Mouse (Mus musculus) liver, embryonic 14 days (tissue): Measurements from ENCODE around the gene Olfr773. TPM values are rescaled to one million over a fixed set of nuclear protein-coding genes. Genes with fewer than 3 reads are reported as not detected.

Experiments
- polyA plus RNA-seq: library from polyadenylated mRNA; depleted of rRNA; stranded (reverse); fragments of >200 nt; gene quantifications from 2 replicates; pipeline ENCODE4 v1.2.3, GENCODE M21; 2012; rRNA removed

Gene Olfr773
- polyA plus RNA-seq, result not detected in 2 replicates

GRCm38 (mm10) chr10:129187319-129187718 is at the start of gene Olfr773:
Olfr773 (minus strand) TSS chr10:129187419.

GRCm38 (mm10) chr10:129235904-129236303 is 48.7 kb upstream of the Olfr773 start, which contains the start of gene Olfr774:
Olfr774 (plus strand) TSS chr10:129236204.

GRCm38 (mm10) chr10:129177821-129178220 is 9.4 kb downstream of the Olfr773 start, which contains the start of gene Olfr772:
Olfr772 (minus strand) TSS chr10:129177921.

GRCm38 (mm10) chr10:129164651-129165050 is 22.6 kb downstream of the Olfr773 start, which contains the start of gene Olfr771:
Olfr771 (minus strand) TSS chr10:129164751.

GRCm38 (mm10) chr10:129138898-129139297 is 48.3 kb downstream of the Olfr773 start, which contains the start of gene Olfr770:
Olfr770 (minus strand) TSS chr10:129138998.

Other genes with a start within 250 kb of the Olfr773 start
- 0.02 TPM in 2 replicates for gene Mettl7b, start 226.4 kb downstream of the Olfr773 start, polyA plus RNA-seq
- not detected in 2 replicates for gene Olfr9, start 198.0 kb downstream of the Olfr773 start, polyA plus RNA-seq
- gene Olfr763, start 176.6 kb downstream of the Olfr773 start, polyA plus RNA-seq, result not detected in 2 replicates
- not detected in 2 replicates for gene Olfr764-ps1, start 147.5 kb downstream of the Olfr773 start, polyA plus RNA-seq
- gene Olfr765, start 137.4 kb downstream of the Olfr773 start, polyA plus RNA-seq, result not detected in 2 replicates
- gene Olfr766-ps1, start 118.4 kb downstream of the Olfr773 start, polyA plus RNA-seq, result not detected in 2 replicates
- gene Olfr767, start 104.5 kb downstream of the Olfr773 start, polyA plus RNA-seq, result not detected in 2 replicates
- gene Olfr768, start 88.0 kb downstream of the Olfr773 start, polyA plus RNA-seq, result not detected in 2 replicates
- not detected in 2 replicates for gene Olfr769, start 69.6 kb downstream of the Olfr773 start, polyA plus RNA-seq
- gene Olfr770, start 48.4 kb downstream of the Olfr773 start, polyA plus RNA-seq, result not detected in 2 replicates
- gene Olfr771, start 22.7 kb downstream of the Olfr773 start, polyA plus RNA-seq, result not detected in 2 replicates
- not detected in 2 replicates for gene Olfr772, start 9.5 kb downstream of the Olfr773 start, polyA plus RNA-seq
- not detected in 2 replicates for gene Olfr774, start 48.8 kb upstream of the Olfr773 start, polyA plus RNA-seq
- gene Olfr775, start 61.0 kb upstream of the Olfr773 start, polyA plus RNA-seq, result not detected in 2 replicates
- gene Olfr776, start 71.7 kb upstream of the Olfr773 start, polyA plus RNA-seq, result not detected in 2 replicates
- not detected in 2 replicates for gene Olfr777, start 84.1 kb upstream of the Olfr773 start, polyA plus RNA-seq
- gene Olfr780, start 130.7 kb upstream of the Olfr773 start, polyA plus RNA-seq, result not detected in 2 replicates
- gene Olfr781, start 141.4 kb upstream of the Olfr773 start, polyA plus RNA-seq, result not detected in 2 replicates
- gene Olfr782, start 161.4 kb upstream of the Olfr773 start, polyA plus RNA-seq, result not detected in 2 replicates
- 0.01 TPM in 1 of 2 replicates, not detected in the other for gene Olfr784, start 196.7 kb upstream of the Olfr773 start, polyA plus RNA-seq
- gene Olfr785, start 218.0 kb upstream of the Olfr773 start, polyA plus RNA-seq, result not detected in 2 replicates
- not detected in 2 replicates for gene Olfr786, start 239.9 kb upstream of the Olfr773 start, polyA plus RNA-seq